Mouse (Mus musculus) gastrocnemius, postnatal 25 days (tissue): ENCODE data around the gene Cyp4b1. TPM values are rescaled to one million over a fixed set of nuclear protein-coding genes. Genes with fewer than 3 reads are reported as not detected.

Experiments used
- total RNA-seq, 2 experiments: library from RNA; stranded (reverse); gene quantifications; 1 replicate in 1 of 2; 2 replicates in 1 of 2; pipeline ENCODE4 v1.2.3; 2021

The Cyp4b1 gene
- total RNA-seq, 2 experiments from 2014 or later, result 1.9 to 5.3 TPM

Other genes with a start within 250 kb of the Cyp4b1 start
- gene Cyp4a12b, start 236.1 kb downstream of the Cyp4b1 start, total RNA-seq, result not detected
- not detected for gene Cyp4a30b, start 195.1 kb downstream of the Cyp4b1 start, total RNA-seq
- gene Cyp4a14, start 151.6 kb downstream of the Cyp4b1 start, total RNA-seq, result not detected
- gene Cyp4a10, start 129.5 kb downstream of the Cyp4b1 start, total RNA-seq, result not detected
- gene Cyp4a31, start 84.1 kb downstream of the Cyp4b1 start, total RNA-seq, result not detected
- not detected for gene Cyp4a32, start 46.8 kb downstream of the Cyp4b1 start, total RNA-seq
- 10 to 100 TPM; 33.1 to 33.2 TPM for gene Efcab14, start 90.0 kb upstream of the Cyp4b1 start, total RNA-seq
- 1 to 10 TPM; 1.2 to 1.3 TPM for gene Tex38, start 133.3 kb upstream of the Cyp4b1 start, total RNA-seq
- gene Atpaf1, start 137.1 kb upstream of the Cyp4b1 start, total RNA-seq, result 10 to 100 TPM; 48.9 to 49.3 TPM
- gene Mob3c, start 180.4 kb upstream of the Cyp4b1 start, total RNA-seq, result 1 to 10 TPM; 2.7 to 3.4 TPM
- 10 to 100 TPM; 21.8 to 22.2 TPM for gene Mknk1, start 191.5 kb upstream of the Cyp4b1 start, total RNA-seq
- gene Kncn, start 236.7 kb upstream of the Cyp4b1 start, total RNA-seq, result not detected
- not detected for gene 6430628N08Rik, start 242.9 kb upstream of the Cyp4b1 start, total RNA-seq